Comparison of ENCODE assay signal across 8 mouse cellular contexts in genomic region chr1:20311485-20311884, GRCm38 (mm10).
DNase-seq lines count a peak whose midpoint lies in the region; ATAC-seq and TF ChIP-seq lines count a peak whose summit lies in the region.

No protein-coding gene starts in this region.

- H3K36me3 ChIP-seq in liver, adult 2 months (ENCODE audit: control insufficient read depth, insufficient read depth, low read length), result no peaks in the 10 kb centered on the region
- no peaks in the 10 kb centered on the region for H3K36me3 ChIP-seq in liver, embryonic 12.5 days
- H3K36me3 ChIP-seq in embryonic facial prominence, embryonic 14.5 days (ENCODE audit: control insufficient read depth, insufficient read depth, low read length), result no peaks in the 10 kb centered on the region
- no peaks in the 10 kb centered on the region for H3K36me3 ChIP-seq in neural tube, embryonic 14.5 days (ENCODE audit: control insufficient read depth, insufficient read depth, low read length)

- no peak overlapping the region for H3K27ac ChIP-seq in liver, adult 2 months (replicated peaks; ENCODE audit: insufficient read depth, low read depth, low read length)
- H3K27ac ChIP-seq in liver, embryonic 12.5 days, result no peak overlapping the region
- no peak overlapping the region for H3K27ac ChIP-seq in embryonic facial prominence, embryonic 14.5 days (replicated peaks; ENCODE audit: low read depth, low read length)
- H3K27ac ChIP-seq in neural tube, embryonic 14.5 days (ENCODE audit: low read depth, low read length), result no peak overlapping the region

- WGBS in liver, adult 2 months, result 5% methylated on average over 2 of the region's 2 CpGs
- WGBS in liver, embryonic 12.5 days (ENCODE audit: insufficient replicate concordance), result 8% methylated on average over 2 of the region's 2 CpGs
- WGBS in embryonic facial prominence, embryonic 14.5 days, result 4% methylated on average over 2 of the region's 2 CpGs
- 8% methylated on average over 2 of the region's 2 CpGs for WGBS in neural tube, embryonic 14.5 days

- DNase-seq in liver, adult 2 months (ENCODE audit: extremely low read depth, low read depth, low spot score), result peak; percentile 63
- DNase-seq in adrenal gland, adult 2 months, result peak; percentile 5
- DNase-seq in embryonic facial prominence, embryonic 14.5 days (ENCODE audit: low spot score), result peak; percentile 85
- DNase-seq in kidney, adult 8-10 months, result peak; percentile 21 to 60
- peak; percentile 56 for DNase-seq in left cerebral cortex, postnatal 4 days

- no peaks in the 10 kb centered on the region for H3K27me3 ChIP-seq in liver, adult 2 months (ENCODE audit: control insufficient read depth, insufficient read depth, low read length)
- no peaks in the 10 kb centered on the region for H3K27me3 ChIP-seq in liver, embryonic 12.5 days (replicated peaks)
- no peaks in the 10 kb centered on the region for H3K27me3 ChIP-seq in embryonic facial prominence, embryonic 14.5 days (replicated peaks; ENCODE audit: control insufficient read depth, insufficient read depth, low read length)
- H3K27me3 ChIP-seq in neural tube, embryonic 14.5 days (ENCODE audit: control insufficient read depth, insufficient read depth, low read length), result no peaks in the 10 kb centered on the region

- H3K4me1 ChIP-seq in liver, adult 2 months (ENCODE audit: control insufficient read depth, insufficient read depth, low read length), result no peaks in the 10 kb centered on the region
- H3K4me1 ChIP-seq in liver, embryonic 12.5 days, result no peaks in the 10 kb centered on the region
- H3K4me1 ChIP-seq in embryonic facial prominence, embryonic 14.5 days (ENCODE audit: control insufficient read depth, insufficient read depth, low read length), result no peaks in the 10 kb centered on the region
- H3K4me1 ChIP-seq in neural tube, embryonic 14.5 days (ENCODE audit: control insufficient read depth, insufficient read depth, low read length), result no peaks in the 10 kb centered on the region

- no peak overlapping the region for H3K4me3 ChIP-seq in liver, adult 2 months (ENCODE audit: insufficient read depth, low read depth, low read length)
- H3K4me3 ChIP-seq in liver, embryonic 12.5 days, result no peak overlapping the region
- H3K4me3 ChIP-seq in embryonic facial prominence, embryonic 14.5 days (ENCODE audit: low read depth, low read length), result no peak overlapping the region
- H3K4me3 ChIP-seq in neural tube, embryonic 14.5 days (ENCODE audit: low read depth, low read length), result no peak overlapping the region

- no peak for TF ChIP-seq POLR2A in liver, adult 2 months (IDR thresholded peaks at IDR 0.05; ENCODE audit: extremely low read depth, insufficient read depth, low read length)

- ATAC-seq in liver, embryonic 12.5 days, result no peak
- peak; percentile 60; the same call in 1 of the 2 replicates for ATAC-seq in embryonic facial prominence, embryonic 14.5 days (ENCODE audit: low read depth)
- peak; percentile 63; the same call in 1 of the 2 replicates for ATAC-seq in neural tube, embryonic 14.5 days (ENCODE audit: low read depth)
- ATAC-seq in megakaryocyte-erythroid progenitor cell, adult 5-6 weeks (replicated peaks; ENCODE audit: low FRiP score, low TSS enrichment, poor library complexity, severe bottlenecking), result no peak

- intact Hi-C loops in left cerebral cortex, postnatal 4 days (cut with DNase I), result loop anchor here (5.0 kb wide), 2 partner anchors 136 to 201 kb away; no protein-coding TSS in a partner anchor

- H3K9me3 ChIP-seq in liver, embryonic 12.5 days (replicated peaks), result no peaks in the 10 kb centered on the region
- no peaks in the 10 kb centered on the region for H3K9me3 ChIP-seq in embryonic facial prominence, embryonic 14.5 days (ENCODE audit: control insufficient read depth, low read length)
- no peaks in the 10 kb centered on the region for H3K9me3 ChIP-seq in neural tube, embryonic 14.5 days (ENCODE audit: control insufficient read depth, low read length)

- peak; percentile 35 for TF ChIP-seq CTCF in liver, adult 2 months (IDR thresholded peaks at IDR 0.05; ENCODE audit: low read depth, low read length)

- no peak overlapping the region for H3K4me2 ChIP-seq in liver, embryonic 12.5 days
- no peak overlapping the region for H3K4me2 ChIP-seq in embryonic facial prominence, embryonic 14.5 days (ENCODE audit: low read depth, low read length)
- no peak overlapping the region for H3K4me2 ChIP-seq in neural tube, embryonic 14.5 days (ENCODE audit: low read depth, low read length)

- H3K79me2 ChIP-seq in liver, adult 2 months (ENCODE audit: control insufficient read depth, insufficient read depth, low read length), result no peaks in the 10 kb centered on the region

- no peak overlapping the region for H3K9ac ChIP-seq in liver, adult 2 months (ENCODE audit: low read depth, low read length)
- H3K9ac ChIP-seq in liver, embryonic 12.5 days, result no peak overlapping the region
- no peak overlapping the region for H3K9ac ChIP-seq in embryonic facial prominence, embryonic 14.5 days (ENCODE audit: low read depth, low read length)
- no peak overlapping the region for H3K9ac ChIP-seq in neural tube, embryonic 14.5 days (replicated peaks; ENCODE audit: low read depth, low read length)

Comparison
In these comparisons a context has a peak if more than half of its experiments do, and no peak if none do; other contexts are left out.
1. DNase-seq: peak in every context shown above with its lines; median percentile 85 in embryonic facial prominence, embryonic 14.5 days; 63 in liver, adult 2 months; 56 in left cerebral cortex, postnatal 4 days; 40 in kidney, adult 8-10 months; 5 in adrenal gland, adult 2 months.
2. ATAC-seq: peak in embryonic facial prominence, embryonic 14.5 days (single experiment) and neural tube, embryonic 14.5 days (single experiment); none in liver, embryonic 12.5 days (single experiment) and megakaryocyte-erythroid progenitor cell, adult 5-6 weeks (single experiment).